Mouse (Mus musculus) olfactory bulb, adult 2 months (tissue): ENCODE measurements around the gene Rpl36. TPM values are rescaled to one million over a fixed set of nuclear protein-coding genes. Genes with fewer than 3 reads are reported as not detected.
A peak's percentile ranks its signal among the peaks of the same experiment; 100 is the strongest.
"Not testable (repeated sequence)": the region's sequence is repeated elsewhere in the genome, so short reads cannot be mapped to it uniquely, and the experiment has no call there.

ENCODE experiments used
- H3K27ac ChIP-seq: fragments of 200-500 bp; 2 replicates; pipeline ENCODE4 v1.5.1; 2012; ENCODE audit warnings: low read depth, low read length; ENCODE audit not compliant: insufficient read depth
- H3K4me1 ChIP-seq: fragments of 200-500 bp; 2 replicates; pipeline ENCODE4 v1.6.1; 2012; ENCODE audit warnings: low read length; ENCODE audit not compliant: control insufficient read depth, insufficient read depth
- H3K4me3 ChIP-seq: fragments of 200-500 bp; 2 replicates; pipeline ENCODE4 v1.5.1; 2012; ENCODE audit warnings: mild to moderate bottlenecking, low read depth, low read length, moderate library complexity; ENCODE audit not compliant: insufficient read depth
- CTCF ChIP-seq: fragments of 200-500 bp; IDR thresholded peaks from 2 replicates; pipeline ENCODE4 v1.5.1; 2012; ENCODE audit warnings: low read depth, mild to moderate bottlenecking, low read length, moderate library complexity; ENCODE audit not compliant: insufficient read depth
- POLR2A ChIP-seq: fragments of 200-500 bp; IDR thresholded peaks from 2 replicates; pipeline ENCODE4 v1.6.1; 2012; ENCODE audit warnings: mild to moderate bottlenecking, low read depth, low read length, moderate library complexity; ENCODE audit not compliant: insufficient read depth
- WGBS: fragments of 180-500 bp; shearing (Covaris S2); methylation state at CpG from one replicate; pipeline ENCODE4 v1.1.7; 2018; 5-methylcytosine and 5-hydroxymethylcytosine counted together
- polyA plus RNA-seq: library from polyadenylated mRNA; stranded (reverse); fragments of >200 nt; gene quantifications from 2 replicates; pipeline ENCODE4 v1.2.4, GENCODE M21; 2012; ENCODE audit warnings: low replicate concordance; ENCODE audit not compliant: missing spikeins, insufficient read depth, insufficient read length

The Rpl36 gene
- polyA plus RNA-seq, 1 experiment: not detected

DNA sequence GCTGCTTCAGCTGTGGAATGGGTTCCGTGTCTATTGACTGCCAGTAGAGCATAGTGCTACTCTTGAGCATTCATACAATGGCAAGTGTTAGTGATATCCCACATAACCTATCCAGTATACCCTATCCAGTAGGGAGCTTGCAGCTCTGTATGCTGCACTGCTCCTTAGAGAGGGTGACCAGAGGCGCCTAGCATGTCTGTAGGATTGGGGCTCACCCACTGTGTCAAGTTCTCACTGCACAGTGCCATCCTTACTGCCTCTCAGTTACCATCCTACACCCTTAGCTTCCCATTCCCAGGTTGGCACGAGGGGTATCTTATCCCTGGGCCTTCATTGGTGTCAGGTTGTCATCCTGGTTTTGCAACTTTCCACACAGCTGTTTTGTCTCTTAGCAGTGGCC lies 8.8 kb upstream of the Rpl36 start:
- TF ChIP-seq CTCF: no peak
- no peak for TF ChIP-seq POLR2A
- Histone ChIP-seq H3K4me1 (peaks cover 10% of the 10 kb centered on the region), H3K27ac (no peak overlapping the region), H3K4me3 (no peak overlapping the region)
- WGBS: 85% methylated on average over 3 of the region's 3 CpGs

DNA sequence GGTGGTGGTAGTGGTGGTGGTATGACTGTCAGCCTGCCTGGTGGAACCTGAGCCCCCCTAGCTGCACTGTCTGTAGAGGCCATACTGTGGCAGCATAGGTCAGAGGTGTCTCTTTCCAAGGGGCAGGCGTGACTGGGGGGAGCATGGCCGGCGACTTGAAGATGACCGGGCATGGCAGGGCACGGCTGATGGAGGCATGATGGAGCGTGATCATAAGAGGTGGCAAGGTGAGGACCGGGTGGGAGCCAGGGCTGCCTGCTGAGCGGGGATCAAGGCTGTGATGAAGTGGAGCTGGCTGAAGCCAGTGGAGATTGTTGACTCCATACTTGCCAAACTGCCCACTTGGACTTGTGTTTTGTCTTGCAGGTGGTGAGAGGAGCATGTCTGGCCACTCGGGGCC lies 7.8 kb upstream of the Rpl36 start:
- 84% methylated on average over 9 of the region's 9 CpGs for WGBS
- H3K27ac ChIP-seq: no peak overlapping the region
- H3K4me1 ChIP-seq: peaks cover 12% of the 10 kb centered on the region
- no peak overlapping the region for H3K4me3 ChIP-seq
- TF ChIP-seq POLR2A (no peak), CTCF (no peak)

DNA sequence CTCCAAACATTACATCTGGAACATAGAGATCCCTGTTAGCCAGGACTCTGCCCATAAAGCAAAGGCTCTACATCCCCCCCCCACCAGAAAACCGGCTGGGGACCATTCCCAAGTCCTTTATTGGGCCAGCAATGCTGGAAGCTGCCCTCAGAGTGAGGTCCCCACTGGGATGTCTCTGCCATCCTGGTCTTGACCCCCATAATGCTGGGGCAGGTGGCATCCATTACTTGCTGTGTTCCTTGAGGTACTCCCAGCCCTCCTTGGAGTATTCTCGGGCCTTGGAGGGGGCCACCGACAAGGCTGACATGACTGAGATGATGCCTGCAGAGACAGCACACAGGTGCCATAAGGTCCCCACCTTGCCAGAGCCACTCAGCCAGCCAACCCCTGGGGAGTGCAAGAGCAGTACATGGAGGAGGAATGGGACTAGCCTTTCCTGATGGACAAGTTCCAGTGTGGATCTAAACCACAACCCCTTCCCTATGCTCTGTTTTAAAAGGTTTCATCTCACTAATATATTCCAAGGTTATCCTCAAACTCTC lies 5.6 kb upstream of the Rpl36 start:
- 80% methylated on average over 3 of the region's 3 CpGs for WGBS
- Histone ChIP-seq H3K4me1 (peaks cover 18% of the 10 kb centered on the region), H3K27ac (no peak overlapping the region), H3K4me3 (no peak overlapping the region)
- TF ChIP-seq CTCF: no peak
- no peak for TF ChIP-seq POLR2A

DNA sequence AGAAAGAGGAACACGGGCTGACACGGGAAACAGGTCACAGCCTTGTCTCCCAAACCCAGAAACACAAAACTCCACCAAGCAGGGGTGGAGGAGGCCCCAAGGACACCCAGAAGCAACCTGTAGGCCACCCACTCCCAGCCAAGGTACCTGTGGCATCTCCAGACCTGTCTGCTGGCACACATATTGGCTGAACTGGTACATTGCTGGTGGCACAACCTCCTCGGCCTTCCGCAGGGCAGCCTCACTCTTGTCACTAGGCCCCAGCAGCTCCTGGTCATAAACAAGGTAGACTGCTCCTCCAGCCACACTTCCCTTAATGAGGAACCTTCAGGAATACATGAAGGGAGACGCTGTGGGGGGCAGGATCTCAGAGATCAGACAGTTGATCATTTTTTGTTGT lies 4.5 kb upstream of the Rpl36 start:
- TF ChIP-seq CTCF (no peak), POLR2A (no peak)
- Histone ChIP-seq H3K4me3 (peak overlapping the region; percentile 71), H3K4me1 (peaks cover 18% of the 10 kb centered on the region), H3K27ac (no peak overlapping the region)
- WGBS: 46% methylated on average over 5 of the region's 5 CpGs

DNA sequence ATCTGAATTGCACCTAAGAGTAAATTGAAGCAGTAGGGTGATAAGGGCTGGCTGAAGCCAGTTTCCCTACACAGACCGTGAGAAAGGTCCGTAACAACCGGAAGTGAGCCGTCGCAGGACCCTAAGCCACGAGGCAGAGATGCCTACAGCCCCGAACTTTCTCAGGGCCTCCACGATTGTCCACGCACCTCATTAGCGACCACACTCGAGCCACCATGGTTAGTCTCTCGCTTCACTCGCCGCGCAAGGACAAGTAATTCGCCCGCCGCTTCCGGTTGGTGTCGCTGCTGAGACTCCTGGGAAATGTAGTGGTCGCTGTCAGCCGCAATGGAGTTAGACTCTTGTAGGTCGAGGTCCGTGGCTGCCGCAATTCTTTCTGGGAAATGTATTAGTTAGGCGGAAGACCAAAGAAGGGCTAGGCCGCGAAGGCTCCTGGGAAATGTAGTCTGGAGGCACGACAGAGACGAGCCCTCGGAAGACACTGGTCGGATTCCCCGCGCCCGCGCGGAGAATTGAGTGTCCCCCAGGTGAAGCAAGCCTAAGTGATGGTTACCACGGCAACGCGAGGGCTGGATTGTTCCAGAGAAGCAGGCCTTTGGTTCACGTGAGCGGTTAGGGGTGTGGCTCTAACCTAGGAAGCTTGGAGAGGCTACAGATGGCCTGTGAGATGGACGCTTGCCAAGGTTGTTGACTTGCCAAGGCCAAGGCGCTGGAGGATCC lies 3.6 kb upstream of the Rpl36 start, which contains the start of gene 2410015M20Rik:
2410015M20Rik (minus strand) TSS at position 320 of the 720 bp plus-strand sequence.
- WGBS: under 1% methylated on average over 44 of the region's 44 CpGs
- H3K4me3 ChIP-seq: peak within 1 kb of the TSS; percentile 71
- TF ChIP-seq CTCF: no peak
- TF ChIP-seq POLR2A: peak; percentile 36; the same call in 1 of the 2 replicates

DNA sequence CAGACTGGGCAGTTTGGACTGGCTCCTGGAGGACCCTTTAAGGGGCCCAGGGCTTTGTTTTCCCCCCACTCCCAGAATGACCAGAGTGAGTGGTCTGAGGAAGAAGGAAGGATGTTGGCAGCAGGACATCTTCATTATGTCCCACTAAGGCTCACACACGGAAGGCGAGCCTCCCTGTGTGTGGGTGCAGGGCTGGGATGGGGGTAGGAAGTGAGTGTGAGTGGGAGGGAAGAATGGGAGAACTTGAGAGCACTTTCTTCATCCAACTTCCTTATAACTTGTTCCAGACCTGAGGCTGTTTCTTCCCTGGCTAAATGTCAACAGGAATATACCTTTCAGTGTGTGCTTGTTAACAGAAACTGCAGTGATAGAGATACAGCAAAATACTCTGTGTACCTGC lies 1.9 kb upstream of the Rpl36 start:
- Histone ChIP-seq H3K4me3 (no peak overlapping the region), H3K4me1 (peaks cover 29% of the 10 kb centered on the region), H3K27ac (no peak overlapping the region)
- TF ChIP-seq POLR2A: no peak
- no peak for TF ChIP-seq CTCF
- WGBS: 76% methylated on average over 2 of the region's 2 CpGs

More for the DNA sequence above, 3.6 kb upstream of the Rpl36 start, which contains the start of gene 2410015M20Rik:
- Histone ChIP-seq H3K4me1 (peaks cover 24% of the 10 kb centered on the region), H3K27ac (peak within 1 kb of the TSS; percentile 66)

DNA sequence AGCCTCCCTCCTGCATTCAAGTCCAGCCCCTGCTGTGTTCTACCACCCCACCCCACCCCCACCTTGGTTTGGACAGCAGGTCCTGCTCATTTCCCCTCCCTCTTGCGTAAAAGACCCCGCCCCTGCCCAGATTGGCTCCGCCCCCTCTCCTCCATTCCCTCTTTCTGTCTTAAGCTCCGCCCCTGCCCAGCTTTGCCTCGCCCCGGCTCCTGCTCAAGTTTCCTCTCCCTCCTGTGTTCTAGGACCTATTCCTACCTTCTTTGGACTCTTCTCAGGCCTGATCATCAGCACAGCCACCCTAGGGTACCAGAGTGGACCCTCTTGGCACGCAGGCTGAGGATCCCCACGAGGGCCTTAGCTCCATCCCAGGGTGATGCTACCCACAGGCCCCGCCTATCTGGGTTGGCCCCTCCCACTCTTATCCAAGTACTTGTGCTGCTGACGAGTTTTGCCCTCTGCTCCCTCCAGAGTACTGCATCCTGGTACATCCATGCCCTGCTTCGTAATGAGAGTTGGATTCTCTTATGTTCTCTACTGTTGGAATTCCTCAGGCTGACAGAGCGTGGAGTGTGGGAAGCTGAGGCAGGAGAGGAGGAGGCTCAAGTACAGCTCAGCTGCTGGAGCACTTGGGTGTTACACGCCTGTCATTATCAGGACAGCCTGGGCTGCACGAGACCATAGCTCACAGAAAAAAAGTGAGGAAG lies 1.2 kb upstream of the Rpl36 start:
- peaks cover 29% of the 10 kb centered on the region for H3K4me1 ChIP-seq
- no peak overlapping the region for H3K27ac ChIP-seq
- 18% methylated on average over 14 of the region's 14 CpGs for WGBS
- TF ChIP-seq CTCF (no peak), POLR2A (no peak)
- no peak overlapping the region for H3K4me3 ChIP-seq

DNA sequence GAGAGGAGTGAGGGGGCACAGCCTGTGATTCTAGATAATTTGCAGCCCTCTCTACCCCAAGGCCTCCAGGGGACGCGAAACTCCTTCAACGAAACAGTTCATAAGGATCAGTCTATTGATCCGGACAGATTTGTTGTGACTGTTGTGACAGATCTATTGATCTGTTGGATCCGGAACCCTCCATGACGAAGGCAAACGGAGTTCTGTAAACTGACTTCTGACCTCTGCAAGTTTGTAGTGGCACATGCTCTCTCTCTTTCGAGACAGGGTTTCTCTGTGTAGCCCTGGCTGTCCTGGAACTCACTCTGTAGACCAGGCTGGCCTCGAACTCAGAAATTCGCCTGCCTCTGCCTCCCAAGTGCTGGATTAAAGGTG lies 664 bp upstream of the Rpl36 start:
- H3K4me1 ChIP-seq: peaks cover 27% of the 10 kb centered on the region
- H3K4me3 ChIP-seq, H3K27ac ChIP-seq: not testable (repeated sequence)
- WGBS: 83% methylated on average over 10 of the region's 10 CpGs

DNA sequence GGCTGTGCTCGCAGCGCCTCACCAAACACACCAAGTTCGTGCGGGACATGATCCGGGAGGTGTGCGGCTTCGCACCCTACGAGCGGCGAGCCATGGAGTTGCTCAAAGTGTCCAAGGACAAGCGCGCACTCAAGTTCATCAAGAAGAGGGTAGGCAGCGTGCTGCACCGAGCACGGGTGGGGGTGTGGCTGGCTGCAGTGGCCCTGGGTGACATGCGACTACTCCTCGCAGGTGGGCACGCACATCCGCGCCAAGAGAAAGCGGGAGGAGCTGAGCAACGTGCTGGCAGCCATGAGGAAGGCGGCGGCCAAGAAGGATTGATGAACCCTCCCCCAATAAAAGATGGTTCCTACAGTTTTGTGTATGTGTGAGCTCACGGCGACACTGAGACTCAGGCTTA lies 677 bp downstream of the Rpl36 start:
- WGBS: under 1% methylated on average over 26 of the region's 26 CpGs
- Histone ChIP-seq H3K4me3 (peak overlapping the region; percentile 55), H3K4me1 (peaks cover 19% of the 10 kb centered on the region)
- H3K27ac ChIP-seq: not testable (repeated sequence)
